Comparison of ENCODE assay signal across 7 mouse cellular contexts in the genomic region with DNA sequence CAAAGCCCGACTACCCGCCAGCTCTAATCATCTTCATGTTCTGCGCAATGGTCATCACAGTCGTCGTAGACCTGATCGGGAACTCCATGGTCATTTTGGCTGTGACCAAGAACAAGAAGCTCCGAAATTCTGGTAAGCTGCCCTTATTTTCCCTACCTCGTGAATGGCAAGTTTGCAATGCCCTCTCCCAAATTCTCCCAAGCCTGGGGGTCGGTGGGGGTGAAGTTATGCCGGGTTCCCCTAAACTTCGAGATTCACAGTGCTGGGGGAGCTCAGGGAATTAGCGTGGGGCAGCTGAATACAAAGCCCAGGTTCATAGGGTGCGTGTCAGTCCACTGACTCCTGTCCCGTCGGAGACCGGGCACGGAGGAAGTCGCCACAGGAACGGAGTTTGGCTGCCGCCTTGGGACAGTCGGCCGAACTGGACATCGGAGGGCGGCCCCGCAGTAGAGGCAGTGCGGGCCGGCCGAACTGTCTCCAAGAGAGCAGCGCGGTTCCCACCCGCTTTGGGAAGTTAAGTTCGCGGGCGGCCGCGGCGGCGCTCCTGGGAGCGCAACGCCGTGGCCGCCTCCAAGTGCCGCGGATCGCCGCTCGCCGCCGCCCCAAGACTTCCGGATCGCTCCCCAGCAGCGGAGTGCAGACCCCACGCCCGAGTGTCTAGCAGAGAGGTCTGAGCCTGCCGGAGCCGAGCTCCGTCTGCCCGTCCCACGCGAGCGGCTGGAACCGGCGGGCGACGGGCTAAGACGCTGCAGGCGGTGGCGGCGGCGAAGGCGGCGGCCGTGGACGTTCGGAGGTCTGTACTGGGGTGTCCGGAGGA. TPM values are rescaled to one million over a fixed set of nuclear protein-coding genes. Genes with fewer than 3 reads are reported as not detected.
DNase-seq lines count a peak whose midpoint lies in the region; ATAC-seq and TF ChIP-seq lines count a peak whose summit lies in the region.

No protein-coding gene starts in this region.

- no peak for DNase-seq in lung, postnatal 0 days (ENCODE audit: low spot score)
- DNase-seq in lung, postnatal 10 days, result no peak
- no peak for DNase-seq in liver, embryonic 13.5 days
- peak; percentile 6 for DNase-seq in testis, postnatal 14 days (ENCODE audit: low spot score)
- DNase-seq in right cerebral cortex, postnatal 10 days (ENCODE audit: low spot score in 2 of 2), result no peak
- no peak for DNase-seq in thymus, postnatal 0 days (ENCODE audit: low spot score)

- H3K4me2 ChIP-seq in lung, postnatal 0 days (replicated peaks; ENCODE audit: low read depth, low read length), result peak overlapping the region; percentile 57
- H3K4me2 ChIP-seq in forebrain, embryonic 15.5 days (replicated peaks), result peak overlapping the region; percentile 65
- H3K4me2 ChIP-seq in liver, embryonic 13.5 days, result peak overlapping the region; percentile 41

- no peak for ATAC-seq in lung, postnatal 0 days
- ATAC-seq in forebrain, embryonic 15.5 days (replicated peaks), result peak; percentile 47; the same call in 1 of the 2 replicates
- no peak for ATAC-seq in liver, embryonic 13.5 days (ENCODE audit: low read depth)

- peaks cover 3% of the 10 kb centered on the region; the same call in 1 of the 2 replicates for H3K9me3 ChIP-seq in lung, postnatal 0 days (ENCODE audit: low read length)
- peaks cover 6% of the 10 kb centered on the region for H3K9me3 ChIP-seq in forebrain, embryonic 15.5 days
- peaks cover 4% of the 10 kb centered on the region; the same call in 1 of the 2 replicates for H3K9me3 ChIP-seq in liver, embryonic 13.5 days (replicated peaks)

- no peak for TF ChIP-seq CTCF in lung, postnatal 0 days (IDR thresholded peaks at IDR 0.05)

- no peaks in the 10 kb centered on the region for H3K36me3 ChIP-seq in lung, postnatal 0 days (ENCODE audit: insufficient read depth, low read length)
- no peaks in the 10 kb centered on the region for H3K36me3 ChIP-seq in forebrain, embryonic 15.5 days
- H3K36me3 ChIP-seq in liver, embryonic 13.5 days, result no peaks in the 10 kb centered on the region

- H3K27me3 ChIP-seq in lung, postnatal 0 days (replicated peaks; ENCODE audit: insufficient read depth, low read length), result peaks cover 20% of the 10 kb centered on the region
- H3K27me3 ChIP-seq in forebrain, embryonic 15.5 days, result peaks cover 47% of the 10 kb centered on the region; the same call in 1 of the 2 replicates
- H3K27me3 ChIP-seq in liver, embryonic 13.5 days, result peaks cover 91% of the 10 kb centered on the region

- no peak overlapping the region for H3K9ac ChIP-seq in lung, postnatal 0 days (replicated peaks; ENCODE audit: low read depth)
- peak overlapping the region; percentile 19; the same call in 1 of the 2 replicates for H3K9ac ChIP-seq in forebrain, embryonic 15.5 days (replicated peaks)
- H3K9ac ChIP-seq in liver, embryonic 13.5 days, result no peak overlapping the region

- peak overlapping the region; percentile 36 for H3K4me3 ChIP-seq in lung, postnatal 0 days (ENCODE audit: low read depth, low read length)
- peak overlapping the region; percentile 44 for H3K4me3 ChIP-seq in forebrain, embryonic 15.5 days
- peak overlapping the region; percentile 36 for H3K4me3 ChIP-seq in liver, embryonic 13.5 days (replicated peaks)

- TF ChIP-seq EP300 in lung, postnatal 0 days (IDR thresholded peaks at IDR 0.05), result no peak

- H3K27ac ChIP-seq in lung, postnatal 0 days (ENCODE audit: low read length), result no peak overlapping the region
- H3K27ac ChIP-seq in forebrain, embryonic 15.5 days (replicated peaks), result no peak overlapping the region
- H3K27ac ChIP-seq in liver, embryonic 13.5 days, result no peak overlapping the region

- H3K4me1 ChIP-seq in lung, postnatal 0 days (ENCODE audit: insufficient read depth, low read depth, low read length), result no peaks in the 10 kb centered on the region
- no peaks in the 10 kb centered on the region for H3K4me1 ChIP-seq in forebrain, embryonic 15.5 days
- no peaks in the 10 kb centered on the region for H3K4me1 ChIP-seq in liver, embryonic 13.5 days (replicated peaks)

- 11% methylated on average over 56 of the region's 76 CpGs for WGBS in lung, postnatal 0 days
- 20% methylated on average over 76 of the region's 76 CpGs for WGBS in forebrain, embryonic 15.5 days
- 18% methylated on average over 76 of the region's 76 CpGs for WGBS in liver, embryonic 13.5 days (ENCODE audit: insufficient replicate concordance)

RNA-seq across cellular contexts. Expression of a gene that starts 0.6 kb away (rescaled TPM):
- polyA plus RNA-seq in lung, postnatal 0 days (2015; fragmentation: Nextera tagmentation; extraction: Ambion mirVana), result 0.05 TPM in 1 of 2 replicates, not detected in the other
- 0.64 and 3.7 TPM in 2 replicates for polyA plus RNA-seq in forebrain, embryonic 15.5 days (2015; fragmentation: Nextera tagmentation; extraction: Ambion mirVana)
- 0.05 and 0.14 TPM in 2 replicates for polyA plus RNA-seq in liver, embryonic 13.5 days (2015; fragmentation: Nextera tagmentation; extraction: Ambion mirVana)
- polyA plus RNA-seq in thymus, postnatal 0 days (2015; fragmentation: Nextera tagmentation; extraction: Ambion mirVana), result 0.48 and 1.3 TPM in 2 replicates
